Mouse (Mus musculus) heart, postnatal 0 days (tissue): ENCODE data around the gene Abcc4. TPM values are rescaled to one million over a fixed set of nuclear protein-coding genes. Genes with fewer than 3 reads are reported as not detected.

ENCODE experiments used
- ATAC-seq: fragments of 200-750 bp; cut with Nextera tagmentation; 2 replicates; pipeline ENCODE4 v1.8.0; 2017; ENCODE audit warnings: low read depth, moderate number of reproducible peaks, moderate library complexity; ENCODE audit not compliant: insufficient read depth
- DNase-seq: peaks from one replicate; pipeline ENCODE4 v3.0.0-alpha.2; 2016; ENCODE audit warnings: low spot score
- H3K27ac ChIP-seq: fragments of 300-500 bp; sonication (generic); 2 replicates; pipeline ENCODE4 v1.5.1; 2014; ENCODE audit warnings: low read depth, mild to moderate bottlenecking
- H3K27me3 ChIP-seq: fragments of 300-500 bp; sonication (generic); 2 replicates; pipeline ENCODE4 v1.6.1; 2014; ENCODE audit warnings: low read length, mixed read lengths; ENCODE audit not compliant: control insufficient read depth, insufficient read depth
- H3K36me3 ChIP-seq: fragments of 300-500 bp; sonication (generic); replicated peaks from 2 replicates; pipeline ENCODE4 v1.6.1; 2014; ENCODE audit warnings: low read length, mixed read lengths; ENCODE audit not compliant: control insufficient read depth, insufficient read depth
- H3K4me1 ChIP-seq: fragments of 300-500 bp; sonication (generic); 2 replicates; pipeline ENCODE4 v1.6.1; 2014; ENCODE audit warnings: antibody characterized with exemption; ENCODE audit not compliant: control insufficient read depth, insufficient read depth
- H3K4me2 ChIP-seq: fragments of 300-500 bp; sonication (generic); 2 replicates; pipeline ENCODE4 v1.6.1; 2014; ENCODE audit warnings: low read depth, mild to moderate bottlenecking, low read length, moderate library complexity
- H3K4me3 ChIP-seq: fragments of 300-500 bp; sonication (generic); 2 replicates; pipeline ENCODE4 v1.5.1; 2014; ENCODE audit warnings: low read depth, low read length
- H3K9ac ChIP-seq: fragments of 300-500 bp; sonication (generic); replicated peaks from 2 replicates; pipeline ENCODE4 v1.6.1; 2014; ENCODE audit warnings: low read depth, low read length, mixed read lengths
- H3K9me3 ChIP-seq: fragments of 300-500 bp; sonication (generic); replicated peaks from 2 replicates; pipeline ENCODE4 v1.6.1; 2016; ENCODE audit warnings: low read length; ENCODE audit not compliant: control insufficient read depth
- CTCF ChIP-seq: IDR thresholded peaks from 2 replicates; pipeline ENCODE4 v1.5.1; 2016; ENCODE audit warnings: antibody characterized with exemption, control low read depth, low read depth
- EP300 ChIP-seq: IDR thresholded peaks from 2 replicates; pipeline ENCODE4 v1.6.1; 2016; ENCODE audit warnings: antibody characterized with exemption, low read depth
- WGBS: fragments of 180-500 bp; shearing (Covaris S2); extraction: QIAGEN DNeasy Blood & Tissue Kit; methylation state at CpG from one replicate; pipeline ENCODE4 v1.1.7; 2014; 5-methylcytosine and 5-hydroxymethylcytosine counted together
- polyA plus RNA-seq: library from polyadenylated mRNA; unstranded; fragments of >200 nt; fragmentation: Nextera tagmentation; extraction: Ambion mirVana; gene quantifications from 2 replicates; pipeline ENCODE4 v1.2.1, GENCODE M21; 2015
- total RNA-seq: library from RNA; depleted of rRNA; stranded (reverse); fragments of >200 nt; gene quantifications from 2 replicates; pipeline ENCODE4 v1.2.3, GENCODE M21; 2014; ENCODE audit warnings: low replicate concordance

Abcc4 gene
- total and polyA plus RNA-seq, 2 experiments from 2014 or later = 0.83 to 2.0 TPM

DNA sequence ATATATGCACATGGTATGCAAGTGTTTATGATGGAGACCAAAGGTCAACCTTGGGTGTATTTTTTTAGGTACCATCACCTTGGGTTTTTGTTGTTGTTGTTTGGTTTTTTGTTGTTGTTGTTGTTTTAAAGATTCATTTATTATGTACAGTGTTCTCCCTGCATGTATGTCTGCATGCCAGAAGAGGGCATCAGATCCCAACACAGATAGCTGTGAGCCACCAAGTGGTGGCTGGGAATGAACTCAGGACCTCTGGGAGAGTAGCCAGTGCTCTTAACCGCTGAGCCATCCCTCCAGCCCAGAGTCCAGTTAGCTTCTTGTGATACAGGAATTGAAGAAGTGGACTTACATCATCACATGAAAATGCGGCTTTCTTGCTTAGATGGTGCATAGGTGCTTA lies 101.1 kb downstream of the Abcc4 start:
- H3K9me3 ChIP-seq = no peaks in the 10 kb centered on the region
- H3K9ac ChIP-seq = no peak overlapping the region
- WGBS = 88% methylated on average over 2 of the region's 2 CpGs
- no peak for ATAC-seq
- no peaks in the 10 kb centered on the region for H3K27me3 ChIP-seq
- TF ChIP-seq CTCF (0 out of 2 replicates have a peak, but pooled peaks have one; percentile 2), EP300 (no peak)
- H3K36me3 ChIP-seq = no peaks in the 10 kb centered on the region
- no peak overlapping the region for H3K27ac ChIP-seq
- DNase-seq = no peak
- no peaks in the 10 kb centered on the region for H3K4me1 ChIP-seq
- no peak overlapping the region for H3K4me2 ChIP-seq
- H3K4me3 ChIP-seq = no peak overlapping the region

- H3K27ac ChIP-seq = no peak overlapping the region
- no peak overlapping the region for H3K4me3 ChIP-seq
- H3K4me1 ChIP-seq = no peaks in the 10 kb centered on the region
- H3K4me2 ChIP-seq = no peak overlapping the region
- DNase-seq (no peak), ATAC-seq (no peak)
- H3K9me3 ChIP-seq = no peaks in the 10 kb centered on the region
- TF ChIP-seq CTCF = no peak
- TF ChIP-seq EP300 = no peak
- peaks cover 4% of the 10 kb centered on the region; the same call in 1 of the 2 replicates for H3K36me3 ChIP-seq
- WGBS = 61% methylated on average over 8 of the region's 8 CpGs
- no peak overlapping the region for H3K9ac ChIP-seq
- no peaks in the 10 kb centered on the region for H3K27me3 ChIP-seq
Measured at GRCm38 (mm10) chr14:118602031-118602430, 104.0 kb downstream of the Abcc4 start.

GRCm38 (mm10) chr14:118600746-118601145 lies 105.3 kb downstream of the Abcc4 start:
- H3K4me2 ChIP-seq = no peak overlapping the region
- H3K27ac ChIP-seq = no peak overlapping the region
- TF ChIP-seq CTCF (no peak), EP300 (no peak)
- H3K4me1 ChIP-seq = no peaks in the 10 kb centered on the region
- no peaks in the 10 kb centered on the region for H3K27me3 ChIP-seq
- DNase-seq (no peak), ATAC-seq (no peak)
- no peak overlapping the region for H3K9ac ChIP-seq
- no peak overlapping the region for H3K4me3 ChIP-seq
- peaks cover 4% of the 10 kb centered on the region; the same call in 1 of the 2 replicates for H3K36me3 ChIP-seq
- 71% methylated on average over 6 of the region's 6 CpGs for WGBS
- H3K9me3 ChIP-seq = no peaks in the 10 kb centered on the region

DNA sequence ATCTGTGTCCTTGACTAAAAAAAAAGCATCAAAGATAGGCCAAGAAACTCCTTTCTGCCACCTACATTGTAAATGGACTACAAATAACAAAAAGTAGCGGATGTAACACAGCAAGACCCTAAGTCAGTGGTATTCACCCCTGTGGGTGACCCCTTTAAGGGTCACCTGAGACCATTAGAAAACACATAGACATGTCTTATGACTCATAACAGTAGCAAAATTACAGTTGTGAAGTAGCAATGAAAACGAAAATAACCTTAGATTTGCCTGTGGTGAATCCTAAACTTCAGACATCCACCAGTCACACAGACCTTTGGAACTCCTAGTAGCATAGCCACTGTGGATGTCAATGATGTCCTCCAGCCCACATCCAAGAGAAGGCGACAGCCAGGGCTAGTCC lies 107.3 kb downstream of the Abcc4 start:
- 83% methylated on average over 3 of the region's 3 CpGs for WGBS
- Histone ChIP-seq H3K27ac (no peak overlapping the region), H3K4me2 (no peak overlapping the region), H3K4me1 (no peaks in the 10 kb centered on the region), H3K36me3 (peaks cover 4% of the 10 kb centered on the region; the same call in 1 of the 2 replicates), H3K9ac (no peak overlapping the region), H3K4me3 (no peak overlapping the region), H3K9me3 (no peaks in the 10 kb centered on the region), H3K27me3 (no peaks in the 10 kb centered on the region)
- DNase-seq (no peak), ATAC-seq (no peak)
- TF ChIP-seq CTCF (no peak), EP300 (no peak)

DNA sequence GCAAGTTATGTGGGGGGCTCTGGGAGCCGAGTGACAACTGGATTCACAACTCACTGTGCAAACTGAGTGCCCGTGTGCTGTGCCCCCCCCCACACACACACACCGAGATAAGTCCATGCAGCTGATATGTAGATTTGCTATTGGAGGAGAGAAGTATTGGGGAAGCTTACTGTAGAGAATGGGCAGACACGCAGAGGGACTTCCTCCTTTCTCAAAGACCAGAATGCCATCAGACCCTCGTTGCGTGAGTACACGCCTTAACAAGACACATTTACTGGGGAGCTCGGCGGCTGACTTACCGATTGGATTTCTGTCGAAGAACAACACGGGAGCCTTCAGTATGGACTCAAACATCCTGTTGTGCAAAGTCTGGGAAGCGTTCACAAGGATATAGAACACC lies 111.6 kb downstream of the Abcc4 start:
- WGBS = 60% methylated on average over 13 of the region's 13 CpGs
- no peaks in the 10 kb centered on the region for H3K4me1 ChIP-seq
- no peak for DNase-seq
- H3K9ac ChIP-seq = no peak overlapping the region
- TF ChIP-seq EP300 (no peak), CTCF (no peak)
- H3K36me3 ChIP-seq = peaks cover 4% of the 10 kb centered on the region; the same call in 1 of the 2 replicates
- H3K9me3 ChIP-seq = no peaks in the 10 kb centered on the region
- H3K4me3 ChIP-seq = peak overlapping the region; percentile 26
- peak overlapping the region; percentile 35 for H3K4me2 ChIP-seq
- no peaks in the 10 kb centered on the region for H3K27me3 ChIP-seq
- no peak for ATAC-seq
- peak overlapping the region; percentile 39; the same call in 1 of the 2 replicates for H3K27ac ChIP-seq
